Mouse (Mus musculus): Measurements from ENCODE around the gene Chrnb1.
A peak's percentile ranks its signal among the peaks of the same experiment; 100 is the strongest.

The Chrnb1 gene

DNA sequence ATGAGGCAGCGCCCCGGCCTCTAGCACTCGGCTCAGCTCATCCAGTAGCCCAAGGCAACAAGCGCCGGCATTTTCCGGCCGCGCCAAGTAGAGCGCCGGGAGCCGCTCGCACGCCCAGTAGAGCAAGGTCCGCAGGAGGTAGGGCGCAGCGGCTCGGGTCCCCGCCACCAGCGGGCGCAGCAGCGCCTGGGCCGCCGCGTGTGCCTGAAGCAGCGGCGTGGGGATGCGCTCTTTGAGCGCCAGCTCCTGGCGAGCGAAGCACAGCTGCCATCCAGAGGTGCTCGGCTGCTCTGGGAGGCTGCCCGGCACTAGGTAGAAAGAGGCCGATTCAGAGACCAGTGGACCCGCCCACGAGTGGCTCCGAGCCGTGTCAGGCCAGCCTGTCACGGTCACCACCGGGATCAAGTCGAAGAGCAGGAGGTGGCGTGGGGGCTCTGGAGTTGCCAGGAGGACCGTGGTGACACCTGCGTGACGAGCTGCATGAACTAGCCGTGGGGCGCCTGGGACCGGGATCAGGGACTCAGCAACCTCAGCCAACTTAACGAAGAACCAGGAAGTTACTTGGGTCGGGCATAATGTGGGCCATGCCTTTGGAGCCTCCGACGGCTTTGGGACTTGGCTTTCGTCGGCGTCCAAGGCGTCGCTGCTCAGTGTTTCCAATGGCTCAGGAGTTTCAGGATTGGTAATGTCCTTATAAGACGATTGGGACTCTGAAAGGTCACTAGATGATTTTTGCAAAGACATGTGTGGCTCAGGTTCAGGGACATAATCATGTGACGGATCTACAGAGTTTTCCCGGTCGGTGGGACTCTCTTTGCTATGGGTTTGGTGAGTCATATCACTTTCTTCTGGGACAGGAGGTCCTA, 8.3 kb upstream of the Chrnb1 start:
- DNase-seq, result peak; percentile 68 to 70

DNA sequence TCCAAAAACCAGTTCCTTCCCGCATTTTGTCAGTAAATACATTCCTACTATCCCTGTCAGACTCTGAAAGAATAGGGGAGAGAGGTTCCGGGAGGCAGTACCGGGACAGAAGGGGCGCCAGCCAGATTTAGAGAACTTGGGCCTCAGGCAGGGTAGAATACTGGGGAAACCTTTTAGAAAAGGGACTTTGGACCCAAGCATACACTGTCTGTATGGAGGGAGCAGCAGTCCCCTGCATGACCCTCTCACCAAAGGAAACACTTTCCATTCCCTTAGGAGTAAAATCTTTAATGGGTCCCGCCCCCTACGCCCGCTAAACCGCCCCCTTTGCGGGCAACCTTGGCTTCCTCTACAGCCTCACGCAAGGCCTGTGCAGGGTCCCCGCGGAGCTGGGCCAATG, 7.6 kb upstream of the Chrnb1 start:
- peak in 1 of 2 experiments; percentile 31 for DNase-seq

DNA sequence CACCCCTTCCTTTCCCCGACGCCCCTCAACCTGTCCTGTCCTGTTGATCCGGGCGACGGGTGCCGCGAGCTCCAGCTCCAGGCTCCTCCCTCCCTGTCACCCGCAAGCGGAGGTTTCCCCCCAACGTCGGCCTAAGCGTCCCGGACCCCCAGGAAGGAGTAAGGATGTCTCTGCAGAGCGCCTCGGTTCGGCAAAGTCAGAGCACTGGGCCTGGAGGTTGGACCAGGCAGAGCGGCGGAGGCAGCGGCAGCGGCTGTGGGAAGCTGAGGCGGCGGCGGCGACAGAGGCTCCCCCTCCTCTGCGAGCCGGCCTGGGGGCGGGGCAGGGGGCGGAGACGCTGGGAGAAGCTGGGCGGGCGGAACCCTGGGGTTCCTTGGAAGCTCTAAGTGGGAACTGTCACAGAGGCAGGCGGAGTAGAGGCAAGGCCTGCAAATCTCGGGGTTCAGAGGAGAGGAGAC, 6.9 kb upstream of the Chrnb1 start:
- DNase-seq, result peak; percentile 90 to 96

DNA sequence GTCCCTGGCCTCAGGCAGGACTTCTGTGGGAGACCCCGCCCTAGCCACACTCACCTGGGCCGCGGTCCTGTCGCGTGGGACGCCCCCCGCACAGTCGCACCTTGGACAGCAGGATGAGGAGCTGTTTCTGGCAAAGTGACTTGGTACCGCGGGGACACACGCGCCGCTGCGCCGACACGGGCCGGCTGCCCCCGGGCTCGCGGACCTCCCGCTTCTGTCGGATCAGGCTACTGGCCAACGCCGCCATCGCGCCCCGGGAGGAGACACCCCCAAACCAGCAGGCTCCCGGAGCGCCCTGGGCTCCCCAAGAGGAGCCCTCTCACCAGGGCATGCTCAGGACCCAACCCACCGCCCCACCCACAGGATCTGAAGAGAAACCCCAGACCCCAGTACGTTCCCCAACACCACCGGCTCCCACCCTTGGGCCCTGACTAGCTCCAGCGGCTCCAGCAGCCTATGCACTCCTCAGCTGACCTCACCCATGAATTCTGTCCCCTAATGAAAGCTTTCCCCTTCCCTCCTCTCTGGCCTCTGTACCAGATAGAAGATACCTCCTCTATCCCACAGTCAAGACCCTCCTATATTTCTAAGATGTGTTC, 5.7 kb upstream of the Chrnb1 start, which contains the start of gene Fgf11:
Gene Fgf11, minus strand, starts transcription at position 479 of the 599 bp plus-strand sequence.
- DNase-seq, result peak; percentile 43 to 56

DNA sequence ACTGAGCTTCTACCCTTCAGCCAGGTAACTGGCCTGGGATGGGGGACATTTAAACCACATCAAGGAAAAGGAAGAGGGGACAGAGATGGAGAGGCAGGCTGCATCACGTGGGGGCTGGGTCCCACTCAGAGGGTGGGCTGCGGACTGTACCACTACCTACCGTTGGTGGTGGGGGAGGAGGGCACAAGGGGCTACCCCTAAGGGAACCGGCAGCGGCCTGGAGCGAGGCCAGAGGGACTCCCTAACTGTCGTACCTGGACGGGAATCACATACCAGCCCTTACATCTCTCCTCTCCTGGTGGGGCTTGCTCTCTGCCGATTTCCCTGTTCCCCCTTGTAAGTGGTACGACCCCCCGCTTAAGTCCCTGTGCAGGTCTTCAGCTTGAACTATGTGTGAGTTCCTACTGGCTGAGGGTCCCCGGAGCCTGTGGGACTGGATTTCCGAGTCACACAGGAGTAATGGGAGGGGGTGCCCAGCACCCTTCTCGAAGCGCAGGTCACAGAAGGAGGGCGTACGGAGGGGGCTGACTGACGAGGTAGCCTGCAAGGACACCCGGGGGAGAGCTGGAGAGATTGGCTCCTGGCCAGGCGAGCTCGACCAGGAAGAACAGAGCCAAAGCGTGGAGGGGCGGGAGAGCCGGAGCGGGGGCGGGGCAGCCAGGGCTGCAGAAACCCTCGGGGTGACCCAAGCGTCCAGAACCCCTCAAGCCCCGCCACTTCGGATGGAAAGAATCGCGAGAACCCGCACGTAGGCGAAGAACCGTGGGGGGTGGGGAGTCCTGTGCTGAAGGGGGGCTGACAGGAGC, 4.9 kb upstream of the Chrnb1 start:
- DNase-seq, result peak; percentile 87 to 90

DNA sequence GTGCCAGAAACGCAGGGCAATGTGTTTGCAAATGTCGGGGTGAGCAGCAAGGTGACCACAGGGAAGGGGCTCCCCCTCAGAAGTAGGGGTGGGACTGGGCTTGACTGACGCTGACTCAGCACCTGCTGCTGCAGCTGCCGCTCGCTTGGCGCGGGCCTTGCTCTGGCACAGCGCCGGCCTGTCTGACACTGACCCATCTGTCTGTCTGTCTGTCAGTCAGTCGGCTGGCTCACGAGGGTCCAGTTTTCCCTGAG, 4.3 kb upstream of the Chrnb1 start:
- DNase-seq, result peak; percentile 90 to 92

DNA sequence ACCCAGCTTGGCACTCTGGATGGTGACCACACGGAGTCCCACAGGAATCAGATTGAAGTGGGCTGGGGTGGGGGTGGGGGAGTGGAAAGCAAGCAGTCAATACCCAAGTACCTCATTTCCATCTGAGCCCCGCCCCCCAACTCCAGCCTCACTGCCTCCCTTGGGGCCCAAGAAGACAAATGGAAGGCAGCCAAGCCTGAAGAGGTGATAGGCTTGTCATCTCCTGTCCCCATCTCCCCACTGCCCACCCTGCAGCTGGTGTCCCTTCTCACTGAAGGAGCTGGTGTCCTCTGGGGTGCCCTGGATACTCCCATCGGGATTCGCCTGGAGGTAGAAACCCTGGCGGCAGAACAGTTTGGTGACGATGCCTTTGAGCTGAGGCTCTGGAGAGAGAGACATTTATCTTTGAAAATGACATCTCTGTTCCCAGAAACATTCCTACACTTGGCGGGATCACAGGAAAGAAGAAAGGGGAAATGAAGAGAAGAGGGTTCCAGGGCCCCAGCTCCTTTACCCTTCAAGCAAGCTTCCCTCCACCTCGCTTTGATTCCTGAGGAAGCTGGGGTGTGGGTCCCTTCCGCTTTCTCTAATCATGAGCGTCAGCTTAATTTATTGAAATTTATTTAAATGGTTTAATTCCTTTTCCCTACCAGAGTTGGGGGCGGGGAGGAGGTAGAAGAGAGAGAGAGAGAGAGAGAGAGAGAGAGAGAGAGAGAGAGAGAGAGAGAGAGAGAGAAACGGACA, 3.8 kb upstream of the Chrnb1 start:
- peak; percentile 64 to 67 for DNase-seq

DNA sequence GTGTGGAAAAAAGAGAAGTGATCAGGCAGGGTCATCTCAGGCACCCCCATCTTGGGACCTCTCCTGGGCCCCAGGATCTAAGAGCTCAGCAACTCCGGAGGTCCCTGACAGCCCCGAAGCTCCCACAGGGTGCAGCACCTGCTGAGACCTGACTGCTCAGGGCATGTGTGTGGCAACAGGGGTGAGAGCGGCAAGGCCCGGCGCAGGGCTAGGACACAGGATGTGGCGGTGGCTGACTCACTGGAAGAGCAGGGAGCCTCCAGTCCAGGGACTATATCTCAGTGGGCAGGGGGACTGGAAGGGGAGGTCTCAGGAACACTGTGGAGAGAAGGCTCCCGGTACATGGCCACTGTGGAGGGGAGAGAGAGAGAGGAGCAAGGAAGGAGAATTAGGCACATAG, 2.2 kb upstream of the Chrnb1 start:
- DNase-seq, result no peak

DNA sequence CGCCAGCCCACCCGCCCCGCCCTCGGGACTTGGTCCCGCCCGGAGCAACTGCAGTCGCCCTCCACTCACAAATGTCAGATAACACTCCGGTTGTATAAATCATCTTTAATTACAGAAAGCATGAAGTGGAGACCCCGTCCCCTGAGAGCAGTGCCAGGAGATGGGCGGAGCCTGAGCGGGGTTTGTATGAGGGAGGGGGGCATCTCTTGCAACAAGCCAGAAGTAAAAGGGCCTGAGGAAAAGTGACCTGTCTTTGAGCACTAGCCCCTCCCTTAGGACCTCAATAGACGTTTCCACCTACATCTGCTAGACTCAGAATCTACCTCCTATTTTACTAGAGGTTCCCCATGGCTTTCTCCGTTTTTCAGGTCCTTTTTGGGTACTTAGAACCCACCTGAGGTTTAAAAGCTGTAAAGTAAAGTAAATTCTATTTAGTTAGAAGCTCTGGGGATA, 266 bp upstream of the Chrnb1 start:
- peak in 1 of 2 experiments; percentile 44 for DNase-seq

DNA sequence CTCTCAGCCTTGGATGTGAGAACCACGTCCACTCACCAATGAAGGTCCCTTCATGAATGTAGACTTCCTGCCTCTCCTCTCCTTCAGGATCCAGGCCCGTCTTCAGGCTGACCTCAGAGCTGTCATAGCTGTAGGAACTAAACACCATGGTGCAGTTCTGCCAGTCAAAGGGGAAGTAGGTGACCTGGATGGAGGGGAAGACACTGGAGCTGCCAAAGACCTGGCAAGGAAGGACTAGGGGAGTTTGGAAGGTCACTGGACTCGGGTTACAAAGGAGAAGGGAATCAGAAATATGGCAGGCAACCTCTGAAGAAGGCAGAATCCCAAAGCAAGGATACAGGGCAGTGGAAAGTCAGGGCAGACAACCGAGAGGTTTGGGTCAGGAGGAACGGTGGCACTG, 2.3 kb downstream of the Chrnb1 start:
- DNase-seq, result no peak

DNA sequence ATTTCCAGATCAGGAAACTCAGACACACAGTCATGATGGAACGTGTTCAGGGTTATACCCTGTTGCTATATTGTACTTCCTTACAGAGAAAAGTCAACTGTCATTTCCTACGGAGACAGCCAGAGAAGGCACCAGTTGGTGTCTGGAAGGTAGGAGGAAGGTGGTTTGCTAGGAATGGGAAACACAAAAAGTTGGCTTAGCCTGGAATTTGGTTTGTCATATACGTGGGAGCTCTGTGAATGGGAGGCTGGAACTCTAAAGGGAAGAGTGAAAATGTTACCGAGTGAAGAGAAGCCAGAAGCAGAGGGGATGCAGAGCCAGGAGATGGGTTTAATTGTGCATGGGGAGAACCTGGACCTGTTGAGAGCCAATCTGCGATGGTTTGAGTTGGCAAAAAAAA, 4.3 kb downstream of the Chrnb1 start:
- no peak for DNase-seq

DNA sequence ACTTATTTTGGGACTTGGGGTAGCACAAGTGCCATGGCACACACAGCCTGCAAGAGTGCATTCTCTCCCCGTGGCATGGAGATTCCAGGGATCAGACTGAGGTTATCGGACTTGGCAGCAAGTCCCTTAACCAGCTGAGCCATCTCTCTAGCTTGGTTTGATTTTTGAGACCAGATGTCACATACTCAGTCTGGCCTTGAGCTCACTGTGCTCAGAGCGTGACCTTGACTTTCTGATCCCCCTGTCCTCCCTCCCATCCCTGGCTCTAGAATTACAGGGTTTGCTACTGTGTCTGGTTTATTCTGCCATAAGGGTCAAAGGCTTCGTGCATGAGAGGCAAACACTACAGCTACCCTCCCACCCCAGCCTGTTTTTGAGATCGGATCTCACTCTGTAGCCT, 6.3 kb downstream of the Chrnb1 start:
- no peak for DNase-seq

DNA sequence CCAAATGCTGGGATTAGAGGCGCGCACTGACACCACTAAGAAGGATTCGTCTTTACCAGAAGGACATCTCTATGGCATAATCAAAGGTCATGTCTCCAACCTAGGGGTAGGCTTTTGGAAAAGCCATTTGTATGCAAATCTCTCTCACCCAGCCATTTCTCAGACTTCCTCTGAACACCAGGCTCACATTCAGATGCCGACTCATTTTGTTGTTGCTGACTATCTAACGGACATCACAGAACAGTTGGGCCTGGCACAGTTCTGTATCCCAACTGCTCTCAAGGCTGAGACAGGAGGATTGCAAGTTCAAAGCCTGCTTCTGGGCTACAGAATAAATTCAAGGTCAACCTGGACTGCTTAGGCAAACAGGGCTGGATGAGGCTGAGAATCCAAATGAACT, 8.4 kb downstream of the Chrnb1 start:
- DNase-seq, result no peak

DNA sequence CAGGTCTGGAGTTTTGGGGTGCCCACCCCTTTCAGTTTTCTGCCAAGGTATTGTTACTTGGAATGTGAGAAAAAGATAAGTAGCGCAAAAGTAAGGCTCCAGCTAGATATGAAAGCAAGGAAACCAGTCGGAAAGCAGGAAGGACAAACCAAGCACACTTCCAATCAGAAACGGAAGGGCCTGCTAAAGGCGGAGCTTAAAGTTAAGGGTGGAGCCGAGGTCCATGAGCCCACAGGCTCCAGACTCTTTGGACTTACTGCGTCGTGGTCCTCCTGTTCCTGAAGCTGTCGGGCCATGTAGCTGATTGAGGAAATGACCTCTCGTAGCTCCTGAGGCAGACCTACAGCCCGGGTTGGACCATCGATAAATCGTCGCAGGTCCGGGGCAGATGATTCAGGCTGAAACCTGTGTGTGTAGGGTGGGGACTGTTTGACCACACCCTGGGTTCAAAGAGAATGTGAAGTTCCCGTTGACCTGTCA, 10.9 kb downstream of the Chrnb1 start:
- DNase-seq, result no peak

DNA sequence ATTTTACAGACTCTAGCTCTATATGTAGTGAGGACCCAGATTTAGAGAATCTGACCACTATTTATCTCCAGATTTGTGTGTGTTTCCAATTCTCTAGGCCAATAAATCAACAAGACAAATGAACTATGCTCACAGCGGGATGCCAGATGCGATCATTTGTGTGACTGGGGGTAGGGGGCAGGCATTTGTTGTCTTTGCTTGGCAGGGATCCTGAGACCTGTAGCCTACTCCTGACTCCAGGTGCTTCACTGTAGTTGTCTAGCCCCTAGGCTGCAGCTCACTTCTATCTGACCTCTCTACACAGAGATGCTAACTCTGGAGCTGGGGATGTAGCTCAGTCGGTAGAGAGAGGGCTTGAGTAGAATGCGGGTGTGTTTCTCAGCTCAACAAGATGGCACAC, 13.9 kb downstream of the Chrnb1 start:
- no peak for DNase-seq

DNA sequence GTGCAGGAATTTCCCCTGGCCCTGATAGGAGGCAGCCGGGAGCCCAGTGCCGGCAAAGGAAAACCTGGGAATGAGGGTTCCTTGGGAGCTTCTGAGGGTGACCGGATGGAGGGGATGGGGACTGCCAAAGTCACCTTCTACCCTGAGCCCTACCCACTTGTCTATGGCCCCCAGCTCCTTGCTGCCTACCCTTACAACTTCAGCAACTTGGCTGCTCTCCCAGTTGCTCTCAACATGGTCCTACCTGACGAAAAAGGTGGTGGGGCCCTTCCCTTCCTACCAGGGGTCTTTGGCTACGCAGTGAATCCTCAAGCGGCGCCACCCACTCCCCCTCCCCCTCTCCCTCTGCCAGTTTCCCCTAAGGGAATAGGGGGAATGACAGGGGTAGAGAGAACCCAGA, 16.8 kb downstream of the Chrnb1 start:
- DNase-seq, result peak in 1 of 2 experiments; percentile 37

DNA sequence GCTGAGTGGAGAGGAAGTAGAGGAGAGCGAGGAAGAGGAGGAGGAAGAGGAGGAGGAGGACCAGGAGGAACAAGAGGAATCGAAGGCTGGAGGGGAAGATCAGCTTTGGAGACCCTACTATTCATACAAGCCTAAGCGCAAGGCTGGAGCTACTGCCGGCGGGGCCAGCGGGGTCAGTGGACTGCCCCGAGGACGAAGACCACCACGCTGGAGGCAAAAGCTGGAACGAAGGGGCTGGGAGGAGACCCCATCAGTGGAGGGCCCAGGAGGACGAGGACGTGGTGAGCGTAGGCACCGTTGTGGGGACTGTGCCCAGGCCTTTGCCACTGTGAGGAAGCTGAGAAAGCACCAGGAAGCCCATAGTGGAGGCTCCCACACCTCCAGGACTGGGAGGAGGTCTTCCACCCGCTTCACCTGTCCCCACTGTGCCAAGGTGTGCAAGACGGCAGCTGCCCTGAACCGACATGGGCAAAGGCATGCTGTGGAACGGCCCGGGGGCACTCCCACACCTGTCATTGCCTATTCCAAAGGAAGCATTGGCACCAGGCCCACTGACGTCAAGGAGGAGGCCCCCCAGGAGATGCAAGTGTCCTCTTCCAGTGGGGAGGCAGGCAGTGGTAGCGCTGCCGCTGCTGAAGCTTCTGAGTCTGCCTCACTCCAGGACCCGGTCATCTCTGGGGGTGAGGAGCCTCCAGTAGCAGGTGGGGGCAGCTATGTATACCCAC, 17.3 kb downstream of the Chrnb1 start:
- peak; percentile 64 to 74 for DNase-seq

DNA sequence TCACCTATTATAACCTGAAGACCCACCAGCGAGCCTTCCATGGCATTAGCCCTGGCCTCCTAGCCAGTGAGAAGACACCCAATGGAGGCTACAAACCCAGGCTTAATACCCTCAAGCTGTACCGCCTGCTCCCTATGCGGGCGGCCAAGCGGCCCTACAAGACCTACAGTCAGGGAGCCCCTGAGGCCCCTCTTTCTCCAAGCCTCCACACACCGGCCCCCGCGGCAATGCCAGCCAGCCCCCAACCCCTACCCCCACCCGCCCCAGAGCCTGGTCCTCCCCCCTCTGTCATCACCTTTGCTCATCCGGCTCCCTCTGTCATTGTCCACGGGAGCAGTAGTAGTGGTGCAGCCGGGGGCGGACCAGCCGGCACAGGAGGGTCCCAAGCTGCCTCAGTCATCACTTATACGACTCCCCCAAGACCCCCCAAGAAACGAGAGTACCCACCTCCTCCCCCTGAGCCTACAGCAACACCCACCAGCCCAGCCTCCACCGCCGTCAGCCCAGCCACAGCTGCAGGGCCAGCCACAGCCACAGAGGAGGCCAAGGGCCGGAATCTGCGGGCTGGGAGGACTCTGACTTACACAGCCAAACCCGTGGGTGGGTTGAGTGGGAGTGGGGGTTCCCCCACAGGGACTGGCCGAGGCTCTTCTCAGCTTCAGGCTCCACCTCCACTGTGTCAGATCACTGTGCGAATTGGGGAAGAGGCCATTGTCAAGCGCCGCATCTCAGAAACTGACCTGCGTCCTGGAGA, 18.1 kb downstream of the Chrnb1 start:
- no peak for DNase-seq

DNA sequence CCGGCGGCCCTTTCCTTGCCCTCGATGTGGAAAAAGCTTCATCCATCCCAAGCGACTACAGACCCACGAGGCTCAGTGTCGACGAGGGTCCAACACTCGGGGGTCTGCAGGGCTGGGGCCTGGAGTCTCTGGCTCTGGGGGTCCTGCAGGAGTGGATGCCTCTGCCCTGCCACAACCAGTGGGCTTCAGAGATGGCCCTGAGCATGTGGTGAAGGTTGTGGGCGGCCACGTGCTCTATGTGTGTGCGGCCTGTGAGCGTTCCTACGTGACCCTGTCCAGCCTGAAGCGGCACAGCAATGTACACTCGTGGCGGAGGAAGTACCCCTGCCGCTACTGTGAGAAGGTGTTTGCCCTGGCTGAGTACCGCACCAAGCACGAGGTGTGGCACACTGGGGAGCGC, 19.3 kb downstream of the Chrnb1 start:
- no peak for DNase-seq

DNA sequence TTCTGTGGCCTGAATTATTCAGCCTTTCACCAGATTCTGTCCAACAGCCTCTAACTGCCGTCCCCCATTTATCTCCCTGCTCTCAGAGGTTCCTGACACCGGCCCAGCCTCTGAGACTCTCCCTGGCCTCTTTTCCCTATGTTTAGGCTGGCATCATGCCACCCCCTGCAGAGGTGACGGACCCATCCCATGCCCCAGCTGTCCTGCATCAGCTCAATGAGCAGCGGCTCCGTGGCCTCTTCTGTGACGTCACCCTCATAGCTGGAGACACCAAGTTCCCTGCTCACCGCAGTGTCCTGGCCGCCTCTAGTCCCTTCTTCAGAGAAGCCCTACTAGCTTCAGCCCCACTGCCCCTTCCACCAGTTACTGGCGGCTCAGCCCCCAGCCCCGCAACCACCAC, 20.0 kb downstream of the Chrnb1 start:
- peak; percentile 70 to 79 for DNase-seq

DNA sequence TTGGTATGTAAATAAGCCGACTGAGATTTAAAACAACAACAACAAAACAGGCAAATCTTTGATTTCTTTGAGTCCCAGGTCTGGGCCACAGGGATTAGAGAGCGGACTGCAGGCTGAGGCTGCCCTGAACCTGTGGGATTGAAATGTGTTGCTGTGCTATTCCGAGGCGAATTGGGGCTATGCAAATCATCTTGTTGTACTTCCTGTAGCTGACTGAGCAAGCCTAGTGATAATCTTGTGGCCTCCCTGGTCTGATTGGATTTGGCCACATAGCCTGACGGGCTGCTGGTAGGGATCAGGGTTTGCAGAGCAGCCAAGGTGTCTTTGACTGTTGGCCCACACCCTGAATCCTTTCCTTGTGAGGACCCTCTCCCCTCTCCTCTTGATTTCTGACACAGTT, 20.8 kb downstream of the Chrnb1 start:
- DNase-seq, result no peak

DNA sequence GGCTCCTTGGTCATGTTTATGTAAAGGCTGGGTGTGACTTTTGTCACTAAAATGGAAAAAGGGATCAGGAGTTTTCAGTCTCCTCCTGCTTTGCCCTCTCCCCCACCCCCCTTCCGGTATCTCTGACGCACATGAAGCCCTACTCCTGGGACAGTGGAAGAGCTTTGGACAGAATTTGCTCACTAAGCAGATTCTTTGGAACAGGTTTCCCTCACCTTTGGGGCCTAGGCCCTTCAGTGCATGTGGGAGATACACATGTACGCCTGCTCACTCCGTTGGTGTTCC, 28.2 kb downstream of the Chrnb1 start:
- no peak for DNase-seq

Data from cerebellum, postnatal 10 days (tissue).